Mouse (Mus musculus) megakaryocyte, embryonic 14.5 days (primary cell): ENCODE measurements around the gene Krtap27-1. TPM values are rescaled to one million over a fixed set of nuclear protein-coding genes. Genes with fewer than 3 reads are reported as not detected.

Experiments used
- H3K27me3 ChIP-seq: replicated peaks from 2 replicates; pipeline ENCODE3; 2012; ENCODE audit warnings: inconsistent platforms
- H3K36me3 ChIP-seq: replicated peaks from 2 replicates; pipeline ENCODE3; 2012; ENCODE audit warnings: low read length, inconsistent platforms, mixed read lengths
- H3K4me1 ChIP-seq: 2 replicates; pipeline ENCODE4 v1.6.1; 2012; ENCODE audit warnings: inconsistent platforms
- H3K4me3 ChIP-seq: replicated peaks from 2 replicates; pipeline ENCODE3; 2012; ENCODE audit warnings: moderate library complexity, mild to moderate bottlenecking, inconsistent platforms
- H3K9me3 ChIP-seq: 2 replicates; pipeline ENCODE4 v1.6.1; 2012; ENCODE audit warnings: inconsistent platforms
- FLI1 ChIP-seq: IDR thresholded peaks from 2 replicates; pipeline ENCODE4 v1.6.1; 2012; ENCODE audit warnings: low read length, inconsistent platforms, mixed read lengths
- GATA1 ChIP-seq: IDR thresholded peaks from 3 replicates; pipeline ENCODE4 v1.6.1; 2012; ENCODE audit warnings: mixed read lengths, low read length, inconsistent platforms, borderline replicate concordance
- polyA plus RNA-seq: library from polyadenylated mRNA; stranded (reverse); fragments of >175 nt; gene quantifications from 2 replicates; pipeline ENCODE4 v1.2.3, GENCODE M21; 2012; ENCODE audit warnings: low replicate concordance; ENCODE audit not compliant: insufficient read depth

Krtap27-1 gene
- polyA plus RNA-seq, 1 experiment = not detected

GRCm38 (mm10) chr16:88651952-88652351 is 19.5 kb downstream of the Krtap27-1 start:
- H3K9me3 ChIP-seq = peaks cover 8% of the 10 kb centered on the region
- H3K36me3 ChIP-seq = no peaks in the 10 kb centered on the region
- no peak for TF ChIP-seq FLI1
- no peak for TF ChIP-seq GATA1
- no peaks in the 10 kb centered on the region for H3K4me1 ChIP-seq
- no peaks in the 10 kb centered on the region for H3K27me3 ChIP-seq
- H3K4me3 ChIP-seq = no peak overlapping the region

- no peaks in the 10 kb centered on the region for H3K27me3 ChIP-seq
- no peaks in the 10 kb centered on the region for H3K4me1 ChIP-seq
- no peak for TF ChIP-seq FLI1
- TF ChIP-seq GATA1 = no peak
- no peaks in the 10 kb centered on the region for H3K36me3 ChIP-seq
- H3K4me3 ChIP-seq = no peak overlapping the region
- peaks cover 12% of the 10 kb centered on the region for H3K9me3 ChIP-seq
These were observed 20.4 kb downstream of the Krtap27-1 start for GRCm38 (mm10) chr16:88651082-88651481.

- Histone ChIP-seq H3K9me3 (peaks cover 18% of the 10 kb centered on the region), H3K36me3 (no peaks in the 10 kb centered on the region), H3K4me3 (peak within 1 kb of the TSS; percentile 25), H3K27me3 (no peaks in the 10 kb centered on the region), H3K4me1 (no peaks in the 10 kb centered on the region)
- TF ChIP-seq FLI1 (no peak), GATA1 (no peak)
These were observed 24.1 kb downstream of the Krtap27-1 start, which contains the start of gene Krtap26-1 for GRCm38 (mm10) chr16:88647358-88647846. TSS of gene Krtap26-1 (minus strand) at chr16:88647796.

- TF ChIP-seq FLI1 = no peak
- no peak for TF ChIP-seq GATA1
- H3K4me1 ChIP-seq = no peaks in the 10 kb centered on the region
- no peak overlapping the region for H3K4me3 ChIP-seq
- peaks cover 18% of the 10 kb centered on the region for H3K9me3 ChIP-seq
- no peaks in the 10 kb centered on the region for H3K36me3 ChIP-seq
- H3K27me3 ChIP-seq = no peaks in the 10 kb centered on the region
These were observed 24.9 kb downstream of the Krtap27-1 start for GRCm38 (mm10) chr16:88646366-88647111.

- Histone ChIP-seq H3K27me3 (no peaks in the 10 kb centered on the region), H3K4me3 (no peak overlapping the region), H3K4me1 (no peaks in the 10 kb centered on the region), H3K36me3 (no peaks in the 10 kb centered on the region), H3K9me3 (peaks cover 15% of the 10 kb centered on the region)
- no peak for TF ChIP-seq FLI1
- no peak for TF ChIP-seq GATA1
These were observed 31.4 kb downstream of the Krtap27-1 start for GRCm38 (mm10) chr16:88640053-88640452.

- H3K4me1 ChIP-seq = no peaks in the 10 kb centered on the region
- no peaks in the 10 kb centered on the region for H3K36me3 ChIP-seq
- H3K9me3 ChIP-seq = peaks cover 8% of the 10 kb centered on the region
- H3K4me3 ChIP-seq = no peak overlapping the region
- no peak for TF ChIP-seq FLI1
- no peak for TF ChIP-seq GATA1
- H3K27me3 ChIP-seq = no peaks in the 10 kb centered on the region
These were observed 36.3 kb downstream of the Krtap27-1 start for GRCm38 (mm10) chr16:88635142-88635541.

GRCm38 (mm10) chr16:88631474-88631873 is 40.0 kb downstream of the Krtap27-1 start:
- TF ChIP-seq FLI1 (no peak), GATA1 (no peak)
- no peaks in the 10 kb centered on the region for H3K27me3 ChIP-seq
- no peak overlapping the region for H3K4me3 ChIP-seq
- peaks cover 17% of the 10 kb centered on the region for H3K9me3 ChIP-seq
- no peaks in the 10 kb centered on the region for H3K4me1 ChIP-seq
- no peaks in the 10 kb centered on the region for H3K36me3 ChIP-seq

GRCm38 (mm10) chr16:88627566-88627965 is 43.9 kb downstream of the Krtap27-1 start, which contains the start of gene 2310079G19Rik:
TSS of gene 2310079G19Rik (minus strand) at chr16:88627666.
- H3K27me3 ChIP-seq = no peaks in the 10 kb centered on the region
- no peak within 1 kb of the TSS for H3K4me3 ChIP-seq
- H3K9me3 ChIP-seq = peaks cover 9% of the 10 kb centered on the region
- no peaks in the 10 kb centered on the region for H3K36me3 ChIP-seq
- no peaks in the 10 kb centered on the region for H3K4me1 ChIP-seq
- TF ChIP-seq GATA1 (no peak), FLI1 (no peak)

Other genes with a start within 250 kb of the Krtap27-1 start
- gene Cldn17, start 164.7 kb downstream of the Krtap27-1 start, polyA plus RNA-seq = not detected in 2 replicates
- gene Cldn8, start 108.5 kb downstream of the Krtap27-1 start, polyA plus RNA-seq = not detected in 2 replicates
- not detected in 2 replicates for gene Krtap24-1, start 59.4 kb downstream of the Krtap27-1 start, polyA plus RNA-seq
- gene 2310079G19Rik, start 44.0 kb downstream of the Krtap27-1 start, polyA plus RNA-seq = not detected in 2 replicates
- not detected in 2 replicates for gene Krtap26-1, start 23.9 kb downstream of the Krtap27-1 start, polyA plus RNA-seq
- gene 2310061N02Rik, start 36.3 kb upstream of the Krtap27-1 start, polyA plus RNA-seq = not detected in 2 replicates
- not detected in 2 replicates for gene Krtap13-1, start 57.2 kb upstream of the Krtap27-1 start, polyA plus RNA-seq
- gene Krtap13, start 80.0 kb upstream of the Krtap27-1 start, polyA plus RNA-seq = not detected in 2 replicates
- not detected in 2 replicates for gene 2310034C09Rik, start 87.2 kb upstream of the Krtap27-1 start, polyA plus RNA-seq
- not detected in 2 replicates for gene 2310057N15Rik, start 102.5 kb upstream of the Krtap27-1 start, polyA plus RNA-seq
- not detected in 2 replicates for gene Gm5965, start 106.2 kb upstream of the Krtap27-1 start, polyA plus RNA-seq
- gene Gm20741, start 140.5 kb upstream of the Krtap27-1 start, polyA plus RNA-seq = not detected in 2 replicates
- not detected in 2 replicates for gene Krtap15, start 148.5 kb upstream of the Krtap27-1 start, polyA plus RNA-seq
- gene Krtap14, start 154.5 kb upstream of the Krtap27-1 start, polyA plus RNA-seq = not detected in 2 replicates
- not detected in 2 replicates for gene Krtap19-1, start 197.7 kb upstream of the Krtap27-1 start, polyA plus RNA-seq
- not detected in 2 replicates for gene Krtap19-2, start 202.6 kb upstream of the Krtap27-1 start, polyA plus RNA-seq
- not detected in 2 replicates for gene Krtap19-3, start 206.4 kb upstream of the Krtap27-1 start, polyA plus RNA-seq
- not detected in 2 replicates for gene Krtap19-4, start 213.4 kb upstream of the Krtap27-1 start, polyA plus RNA-seq
- gene Krtap19-5, start 224.8 kb upstream of the Krtap27-1 start, polyA plus RNA-seq = not detected in 2 replicates